Mouse (Mus musculus) natural killer cell, adult 2 months (primary cell): Measurements from ENCODE around the gene Tspan15.
A peak's percentile ranks its signal among the peaks of the same experiment; 100 is the strongest.

Experiments
- DNase-seq, 2 experiments: peaks; one replicate each; pipeline ENCODE4 v3.0.0; 2022; ENCODE audit warnings: low spot score in 2 of 2

The Tspan15 gene

GRCm38 (mm10) chr10:62230708-62231394 is at the start of gene Tspan15:
Gene Tspan15, minus strand, starts transcription at chr10:62231251.
- peak; percentile 77 to 79 for DNase-seq

GRCm38 (mm10) chr10:62279671-62280070 is 48.6 kb upstream of the Tspan15 start:
- no peak for DNase-seq

- no peak for DNase-seq
These were observed 48.0 kb upstream of the Tspan15 start for GRCm38 (mm10) chr10:62279066-62279465.

GRCm38 (mm10) chr10:62277499-62278293 is 46.6 kb upstream of the Tspan15 start:
- DNase-seq: no peak

- DNase-seq: peak; percentile 64 to 73
These were observed 44.2 kb upstream of the Tspan15 start for GRCm38 (mm10) chr10:62275235-62275634.

- no peak for DNase-seq
These were observed 38.2 kb upstream of the Tspan15 start for GRCm38 (mm10) chr10:62269278-62269677.

GRCm38 (mm10) chr10:62264299-62264698 is 33.2 kb upstream of the Tspan15 start:
- DNase-seq: no peak

GRCm38 (mm10) chr10:62261115-62261886 is 30.2 kb upstream of the Tspan15 start:
- peak; percentile 63 to 69 for DNase-seq

- DNase-seq: no peak
These were observed 27.2 kb upstream of the Tspan15 start for GRCm38 (mm10) chr10:62258298-62258697.

- no peak for DNase-seq
These were observed 21.6 kb upstream of the Tspan15 start for GRCm38 (mm10) chr10:62252496-62253235.

GRCm38 (mm10) chr10:62252000-62252488 is 21.0 kb upstream of the Tspan15 start, which contains the start of gene Tacr2:
Gene Tacr2, plus strand, starts transcription at chr10:62252438.
- DNase-seq: no peak

- DNase-seq: peak; percentile 24 to 36
These were observed 16.8 kb upstream of the Tspan15 start for GRCm38 (mm10) chr10:62247815-62248214.

GRCm38 (mm10) chr10:62247156-62247555 is 16.1 kb upstream of the Tspan15 start:
- DNase-seq: no peak

GRCm38 (mm10) chr10:62244067-62244466 is 13.0 kb upstream of the Tspan15 start:
- DNase-seq: no peak

- peak; percentile 50 to 69 for DNase-seq
These were observed 11.8 kb upstream of the Tspan15 start for GRCm38 (mm10) chr10:62242896-62243295.

GRCm38 (mm10) chr10:62242358-62242757 is 11.3 kb upstream of the Tspan15 start:
- DNase-seq: no peak

- DNase-seq: no peak
These were observed 8.2 kb upstream of the Tspan15 start for GRCm38 (mm10) chr10:62239270-62239669.

GRCm38 (mm10) chr10:62238688-62239087 is 7.6 kb upstream of the Tspan15 start:
- DNase-seq: no peak

GRCm38 (mm10) chr10:62237205-62237604 is 6.2 kb upstream of the Tspan15 start:
- DNase-seq: no peak

GRCm38 (mm10) chr10:62236165-62236564 is 5.1 kb upstream of the Tspan15 start:
- no peak for DNase-seq

GRCm38 (mm10) chr10:62231811-62232210 is 760 bp upstream of the Tspan15 start:
- no peak for DNase-seq
